Mouse (Mus musculus) telencephalon, adult 2 months (tissue): ENCODE results near the gene Akt2.

Experiments
- DNase-seq: peaks from one replicate; pipeline ENCODE4 v3.0.0-alpha.2; 2011; ENCODE audit warnings: low read depth, low spot score

Akt2 gene

GRCm38 (mm10) chr7:27591266-27592216 is at the start of gene Akt2:
Gene Akt2 (plus strand): TSS chr7:27591552.
- peak; percentile 98 for DNase-seq

- no peak for DNase-seq
These were observed 49.4 kb upstream of the Akt2 start for GRCm38 (mm10) chr7:27541922-27542321.

GRCm38 (mm10) chr7:27542392-27543033 is 48.8 kb upstream of the Akt2 start:
- peak; percentile 88 for DNase-seq

- no peak for DNase-seq
These were observed 48.3 kb upstream of the Akt2 start for GRCm38 (mm10) chr7:27543065-27543464.

- DNase-seq, result peak; percentile 46
These were observed 47.5 kb upstream of the Akt2 start for GRCm38 (mm10) chr7:27543851-27544250.

GRCm38 (mm10) chr7:27544675-27545370 is 46.5 kb upstream of the Akt2 start:
- no peak for DNase-seq

GRCm38 (mm10) chr7:27549597-27549996 is 41.8 kb upstream of the Akt2 start:
- DNase-seq, result no peak

GRCm38 (mm10) chr7:27552070-27552469 is 39.3 kb upstream of the Akt2 start:
- no peak for DNase-seq

- DNase-seq, result peak; percentile 98
These were observed 38.3 kb upstream of the Akt2 start, which contains the start of the genes Pld3 and 2310022A10Rik for GRCm38 (mm10) chr7:27552931-27553513. Gene Pld3 (minus strand): TSS chr7:27553218. Gene 2310022A10Rik (plus strand): TSS chr7:27553233.

GRCm38 (mm10) chr7:27560291-27560887 is 31.0 kb upstream of the Akt2 start:
- DNase-seq, result no peak

- no peak for DNase-seq
These were observed 30.4 kb upstream of the Akt2 start for GRCm38 (mm10) chr7:27560978-27561377.

- DNase-seq, result no peak
These were observed 21.6 kb upstream of the Akt2 start for GRCm38 (mm10) chr7:27569580-27570224.

GRCm38 (mm10) chr7:27572133-27572532 is 19.2 kb upstream of the Akt2 start:
- no peak for DNase-seq

GRCm38 (mm10) chr7:27574124-27574880 is 17.1 kb upstream of the Akt2 start:
- no peak for DNase-seq

- no peak for DNase-seq
These were observed 14.4 kb upstream of the Akt2 start for GRCm38 (mm10) chr7:27576914-27577313.

- DNase-seq, result no peak
These were observed 13.8 kb upstream of the Akt2 start for GRCm38 (mm10) chr7:27577589-27577988.

- no peak for DNase-seq
These were observed 12.9 kb upstream of the Akt2 start for GRCm38 (mm10) chr7:27578465-27578864.

- no peak for DNase-seq
These were observed 10.8 kb upstream of the Akt2 start for GRCm38 (mm10) chr7:27580380-27581174.

GRCm38 (mm10) chr7:27586861-27587260 is 4.5 kb upstream of the Akt2 start:
- no peak for DNase-seq
